Mouse (Mus musculus): Measurements from ENCODE around the gene Tctn3. TPM values are rescaled to one million over a fixed set of nuclear protein-coding genes. Genes with fewer than 3 reads are reported as not detected.

Gene Tctn3
- 10 to 100 TPM; 18.4 to 21.9 TPM for total RNA-seq (2021)
- long read RNA-seq, experiment 1, transcript Tctn3-201 (14 exons, 2,743 nt) = major isoform, 14 of 23 reads
- long read RNA-seq, experiment 1, partial matches to known transcripts = 3 of 23 reads
- long read RNA-seq, experiment 1, other reads (novel, unspliced or antisense) = 6 of 23 reads
- long read RNA-seq, experiment 2, transcript Tctn3-201 (14 exons, 2,743 nt) = major isoform, 16 of 26 reads
- long read RNA-seq, experiment 2, partial matches to known transcripts = 0 of 26 reads
- long read RNA-seq, experiment 2, other reads (novel, unspliced or antisense) = 10 of 26 reads

- peak; percentile 95 to 97 for DNase-seq (ENCODE audit: low spot score in 2 of 2)
Measured at GRCm38 (mm10) chr19:40611830-40612506, at the start of gene Tctn3, which contains the start of gene Entpd1. Gene Tctn3 (minus strand): TSS chr19:40612233. Gene Entpd1 (plus strand): TSS chr19:40612366.

- no peak for DNase-seq (ENCODE audit: low spot score in 2 of 2)
Measured at GRCm38 (mm10) chr19:40661108-40661507, 49.1 kb upstream of the Tctn3 start.

- DNase-seq (ENCODE audit: low spot score in 2 of 2) = no peak
Measured at GRCm38 (mm10) chr19:40660510-40660909, 48.5 kb upstream of the Tctn3 start.

- DNase-seq (ENCODE audit: low spot score in 2 of 2) = peak; percentile 33 to 42
Measured at GRCm38 (mm10) chr19:40659651-40660478, 47.8 kb upstream of the Tctn3 start.

- DNase-seq (ENCODE audit: low spot score in 2 of 2) = no peak
Measured at GRCm38 (mm10) chr19:40658935-40659334, 46.9 kb upstream of the Tctn3 start.

GRCm38 (mm10) chr19:40658281-40658680 lies 46.2 kb upstream of the Tctn3 start:
- DNase-seq (ENCODE audit: low spot score in 2 of 2) = no peak

GRCm38 (mm10) chr19:40656207-40656606 lies 44.2 kb upstream of the Tctn3 start:
- no peak for DNase-seq (ENCODE audit: low spot score in 2 of 2)

GRCm38 (mm10) chr19:40650090-40650489 lies 38.1 kb upstream of the Tctn3 start:
- no peak for DNase-seq (ENCODE audit: low spot score in 2 of 2)

GRCm38 (mm10) chr19:40647319-40648158 lies 35.5 kb upstream of the Tctn3 start:
- no peak for DNase-seq (ENCODE audit: low spot score in 2 of 2)

- no peak for DNase-seq (ENCODE audit: low spot score in 2 of 2)
Measured at GRCm38 (mm10) chr19:40646379-40646778, 34.3 kb upstream of the Tctn3 start.

- DNase-seq (ENCODE audit: low spot score in 2 of 2) = no peak
Measured at GRCm38 (mm10) chr19:40643846-40644245, 31.8 kb upstream of the Tctn3 start.

- no peak for DNase-seq (ENCODE audit: low spot score in 2 of 2)
Measured at GRCm38 (mm10) chr19:40640799-40641198, 28.8 kb upstream of the Tctn3 start.

GRCm38 (mm10) chr19:40639729-40640304 lies 27.8 kb upstream of the Tctn3 start:
- DNase-seq (ENCODE audit: low spot score in 2 of 2) = no peak

GRCm38 (mm10) chr19:40638582-40638981 lies 26.5 kb upstream of the Tctn3 start:
- DNase-seq (ENCODE audit: low spot score in 2 of 2) = no peak

GRCm38 (mm10) chr19:40637601-40638000 lies 25.6 kb upstream of the Tctn3 start:
- DNase-seq (ENCODE audit: low spot score in 2 of 2) = no peak

GRCm38 (mm10) chr19:40637091-40637490 lies 25.1 kb upstream of the Tctn3 start:
- no peak for DNase-seq (ENCODE audit: low spot score in 2 of 2)

- DNase-seq (ENCODE audit: low spot score in 2 of 2) = no peak
Measured at GRCm38 (mm10) chr19:40633144-40633543, 21.1 kb upstream of the Tctn3 start.

- no peak for DNase-seq (ENCODE audit: low spot score in 2 of 2)
Measured at GRCm38 (mm10) chr19:40632668-40633067, 20.6 kb upstream of the Tctn3 start.

- DNase-seq (ENCODE audit: low spot score in 2 of 2) = no peak
Measured at GRCm38 (mm10) chr19:40632193-40632592, 20.2 kb upstream of the Tctn3 start.

GRCm38 (mm10) chr19:40630606-40631005 lies 18.6 kb upstream of the Tctn3 start:
- DNase-seq (ENCODE audit: low spot score in 2 of 2) = peak in 1 of 2 experiments; percentile 30

Measured in layer of hippocampus, postnatal 14 days (tissue).